Mouse (Mus musculus) myocyte (in vitro differentiated cells): ENCODE results near the gene Aldh3a1. TPM values are rescaled to one million over a fixed set of nuclear protein-coding genes. Genes with fewer than 3 reads are reported as not detected.

ENCODE experiments used
- H3K27me3 ChIP-seq: one replicate; pipeline ENCODE4 v1.6.1; 2011; ENCODE audit not compliant: control insufficient read depth, insufficient read depth, insufficient read length
- H3K36me3 ChIP-seq: one replicate; pipeline ENCODE4 v1.6.1; 2011; ENCODE audit not compliant: control insufficient read depth, insufficient read depth
- H3K4me2 ChIP-seq: one replicate; pipeline ENCODE4 v1.6.1; 2011; ENCODE audit warnings: low read depth, control low read depth
- H3K4me3 ChIP-seq: one replicate; pipeline ENCODE4 v1.5.1; 2011; ENCODE audit warnings: mild to moderate bottlenecking, control low read depth, moderate library complexity
- H3K79me2 ChIP-seq: one replicate; pipeline ENCODE4 v1.6.1; 2011; ENCODE audit not compliant: control insufficient read depth, insufficient read depth
- H3ac ChIP-seq: one replicate; pipeline ENCODE4 v1.6.1; 2011; ENCODE audit not compliant: control insufficient read depth, insufficient read length
- CEBPB ChIP-seq: IDR thresholded peaks from 2 replicates; pipeline ENCODE4 v1.6.1; 2011; ENCODE audit warnings: mild to moderate bottlenecking, moderate library complexity; ENCODE audit not compliant: poor library complexity, insufficient read depth, severe bottlenecking
- E2F4 ChIP-seq: IDR thresholded peaks from one replicate; pipeline ENCODE4 v1.6.1; 2011; ENCODE audit warnings: mild to moderate bottlenecking, control low read depth, moderate library complexity; ENCODE audit not compliant: insufficient read depth
- MAX ChIP-seq: IDR thresholded peaks from one replicate; pipeline ENCODE4 v1.6.1; 2011; ENCODE audit warnings: low read depth, mild to moderate bottlenecking, control low read depth
- MYOD1 ChIP-seq, 3 experiments: IDR thresholded peaks; one replicate each; pipeline ENCODE4 v1.6.1; 2011; ENCODE audit warnings: control low read depth in 2 of 3, low read depth in 2 of 3, mild to moderate bottlenecking in 2 of 3, moderate library complexity in 1 of 3; ENCODE audit not compliant: insufficient read length in 2 of 3, control insufficient read depth in 1 of 3
- MYOG ChIP-seq, 3 experiments: IDR thresholded peaks; one replicate each; pipeline ENCODE4 v1.6.1; 2011; ENCODE audit warnings: control low read depth in 2 of 3, low read depth in 2 of 3, mild to moderate bottlenecking in 2 of 3; ENCODE audit not compliant: insufficient read length in 2 of 3, control insufficient read depth in 1 of 3, insufficient read depth in 1 of 3
- POLR2A ChIP-seq: IDR thresholded peaks from one replicate; pipeline ENCODE4 v1.6.1; 2011; ENCODE audit warnings: low read depth, mild to moderate bottlenecking, control low read depth, moderate library complexity; ENCODE audit not compliant: insufficient read length
- POLR2AphosphoS2 ChIP-seq: IDR thresholded peaks from one replicate; pipeline ENCODE4 v1.6.1; 2011; ENCODE audit warnings: low read depth, control low read depth; ENCODE audit not compliant: insufficient read length
- REST ChIP-seq: IDR thresholded peaks from one replicate; pipeline ENCODE4 v1.6.1; 2011; ENCODE audit warnings: mild to moderate bottlenecking, control low read depth, moderate library complexity; ENCODE audit not compliant: insufficient read depth, insufficient read length
- SRF ChIP-seq: IDR thresholded peaks from one replicate; pipeline ENCODE4 v1.6.1; 2011; ENCODE audit warnings: low read depth; ENCODE audit not compliant: control insufficient read depth, insufficient read length
- TCF12 ChIP-seq: IDR thresholded peaks from one replicate; pipeline ENCODE4 v1.6.1; 2011; ENCODE audit warnings: mild to moderate bottlenecking, control low read depth; ENCODE audit not compliant: poor library complexity, insufficient read depth, severe bottlenecking
- TCF3 ChIP-seq: IDR thresholded peaks from one replicate; pipeline ENCODE4 v1.6.1; 2011; ENCODE audit warnings: low read depth, control low read depth; ENCODE audit not compliant: insufficient read length
- USF1 ChIP-seq: IDR thresholded peaks from one replicate; pipeline ENCODE4 v1.6.1; 2011; ENCODE audit warnings: low read depth, mild to moderate bottlenecking, control low read depth, moderate library complexity
- polyA plus RNA-seq: library from polyadenylated mRNA; unstranded; fragments of >200 nt; fragmentation: generic; extraction: Trizol; gene quantifications from one replicate; pipeline ENCODE4 v1.2.1, GENCODE M21; 2012; ENCODE audit warnings: missing spikeins

Aldh3a1 gene
- polyA plus RNA-seq, 1 experiment = 4.2 TPM

GRCm38 (mm10) chr11:61244406-61244805 lies 37.1 kb downstream of the Aldh3a1 start:
- no peak for TF ChIP-seq E2F4
- TF ChIP-seq TCF3 = no peak
- no peak for TF ChIP-seq POLR2A
- no peak for TF ChIP-seq MYOG (IDR thresholded peaks at IDR 0.05; ENCODE audit: control insufficient read depth in 1 of 3, insufficient read depth in 1 of 3, insufficient read length in 2 of 3, low read depth in 2 of 3)
- no peak for TF ChIP-seq REST
- no peak for TF ChIP-seq SRF
- TF ChIP-seq CEBPB = no peak
- TF ChIP-seq POLR2AphosphoS2 = no peak
- TF ChIP-seq MAX = no peak
- TF ChIP-seq MYOD1 (IDR thresholded peaks at IDR 0.05; ENCODE audit: control insufficient read depth in 1 of 3, insufficient read length in 2 of 3, low read depth in 2 of 3) = no peak
- TF ChIP-seq USF1 = no peak
- TF ChIP-seq TCF12 = no peak
- H3K36me3 ChIP-seq = peaks cover 16% of the 10 kb centered on the region
- H3K27me3 ChIP-seq = no peaks in the 10 kb centered on the region
- H3K4me2 ChIP-seq = no peak overlapping the region
- no peaks in the 10 kb centered on the region for H3K79me2 ChIP-seq
- no peak overlapping the region for H3ac ChIP-seq
- H3K4me3 ChIP-seq = no peak overlapping the region

- Histone ChIP-seq H3K79me2 (no peaks in the 10 kb centered on the region), H3ac (no peak overlapping the region), H3K4me2 (no peak overlapping the region), H3K27me3 (no peaks in the 10 kb centered on the region), H3K36me3 (peaks cover 44% of the 10 kb centered on the region), H3K4me3 (no peak overlapping the region)
- no peak for TF ChIP-seq POLR2AphosphoS2
- TF ChIP-seq MYOD1 (IDR thresholded peaks at IDR 0.05; ENCODE audit: control insufficient read depth in 1 of 3, insufficient read length in 2 of 3, low read depth in 2 of 3) = no peak
- no peak for TF ChIP-seq CEBPB
Observed at GRCm38 (mm10) chr11:61251741-61252140, 44.4 kb downstream of the Aldh3a1 start.

GRCm38 (mm10) chr11:61252807-61253206 lies 45.5 kb downstream of the Aldh3a1 start:
- Histone ChIP-seq H3K4me3 (no peak overlapping the region), H3K4me2 (no peak overlapping the region), H3ac (no peak overlapping the region), H3K36me3 (peaks cover 44% of the 10 kb centered on the region), H3K79me2 (no peaks in the 10 kb centered on the region), H3K27me3 (no peaks in the 10 kb centered on the region)
- TF ChIP-seq TCF12 (no peak), REST (no peak), E2F4 (no peak), MYOG (IDR thresholded peaks at IDR 0.05; ENCODE audit: control insufficient read depth in 1 of 3, insufficient read depth in 1 of 3, insufficient read length in 2 of 3, low read depth in 2 of 3) (no peak), MAX (no peak), CEBPB (no peak), SRF (no peak), POLR2AphosphoS2 (no peak), USF1 (no peak), MYOD1 (IDR thresholded peaks at IDR 0.05; ENCODE audit: control insufficient read depth in 1 of 3, insufficient read length in 2 of 3, low read depth in 2 of 3) (no peak), POLR2A (no peak), TCF3 (no peak)

DNA sequence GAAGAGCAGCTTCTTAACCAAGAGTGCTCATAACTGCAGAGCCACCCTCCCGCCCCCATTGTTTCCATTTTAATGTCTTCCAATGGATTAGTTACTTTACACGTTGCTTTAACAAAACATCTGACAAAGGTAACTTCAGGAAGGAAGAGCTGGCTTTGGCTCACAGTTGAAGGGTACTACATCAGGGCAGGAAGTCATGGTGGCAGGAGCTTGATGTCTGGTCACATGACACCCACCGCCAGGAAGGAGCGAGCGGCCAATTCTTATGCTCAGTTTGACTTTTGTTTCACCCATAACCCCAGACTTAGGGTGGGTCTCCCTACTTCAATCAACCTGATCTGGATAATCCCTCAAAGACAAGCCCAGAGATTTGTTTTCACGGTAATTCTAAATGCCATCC lies 51.8 kb downstream of the Aldh3a1 start:
- Histone ChIP-seq H3K27me3 (no peaks in the 10 kb centered on the region), H3K79me2 (no peaks in the 10 kb centered on the region), H3K4me2 (no peak overlapping the region), H3K4me3 (no peak overlapping the region), H3K36me3 (peaks cover 46% of the 10 kb centered on the region), H3ac (no peak overlapping the region)
- no peak for TF ChIP-seq TCF12
- no peak for TF ChIP-seq POLR2AphosphoS2
- no peak for TF ChIP-seq TCF3
- no peak for TF ChIP-seq MYOG (IDR thresholded peaks at IDR 0.05; ENCODE audit: control insufficient read depth in 1 of 3, insufficient read depth in 1 of 3, insufficient read length in 2 of 3, low read depth in 2 of 3)
- no peak for TF ChIP-seq MYOD1 (IDR thresholded peaks at IDR 0.05; ENCODE audit: control insufficient read depth in 1 of 3, insufficient read length in 2 of 3, low read depth in 2 of 3)
- TF ChIP-seq REST = no peak
- no peak for TF ChIP-seq USF1
- no peak for TF ChIP-seq SRF
- no peak for TF ChIP-seq CEBPB
- TF ChIP-seq E2F4 = no peak
- TF ChIP-seq MAX = no peak
- TF ChIP-seq POLR2A = no peak

DNA sequence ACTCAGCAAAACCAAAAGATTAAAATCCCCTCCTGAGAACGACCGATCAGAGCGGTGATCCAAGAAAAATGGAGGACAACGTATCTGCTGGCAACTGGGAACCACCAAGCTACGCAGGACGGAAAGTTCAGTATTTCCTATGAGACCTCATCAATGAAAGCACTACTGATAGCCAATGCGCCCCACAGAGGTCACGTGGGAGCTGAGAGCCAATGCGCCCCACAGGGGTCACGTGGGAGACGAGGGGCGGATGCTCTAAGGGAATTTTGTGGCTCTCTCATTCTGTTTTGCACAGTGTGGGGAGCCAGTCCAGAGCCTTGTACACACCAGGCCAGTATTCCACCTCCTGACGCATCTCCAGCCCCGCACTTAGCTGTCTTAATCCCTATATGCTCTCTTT lies 55.2 kb downstream of the Aldh3a1 start:
- TF ChIP-seq MYOD1 (IDR thresholded peaks at IDR 0.05; ENCODE audit: control insufficient read depth in 1 of 3, insufficient read length in 2 of 3, low read depth in 2 of 3) (no peak), POLR2A (no peak), POLR2AphosphoS2 (no peak), USF1 (no peak), MYOG (IDR thresholded peaks at IDR 0.05; ENCODE audit: control insufficient read depth in 1 of 3, insufficient read depth in 1 of 3, insufficient read length in 2 of 3, low read depth in 2 of 3) (no peak), TCF12 (no peak), E2F4 (no peak), MAX (no peak), CEBPB (no peak), REST (no peak), SRF (no peak), TCF3 (no peak)
- Histone ChIP-seq H3K36me3 (peaks cover 42% of the 10 kb centered on the region), H3K27me3 (no peaks in the 10 kb centered on the region), H3K79me2 (peaks cover 8% of the 10 kb centered on the region), H3K4me3 (no peak overlapping the region), H3K4me2 (no peak overlapping the region), H3ac (no peak overlapping the region)
